Mouse (Mus musculus) liver, embryonic 13.5 days (tissue): Measurements from ENCODE around the gene Adi1. TPM values are rescaled to one million over a fixed set of nuclear protein-coding genes. Genes with fewer than 3 reads are reported as not detected.
A peak's percentile ranks its signal among the peaks of the same experiment; 100 is the strongest.

Experiments
- ATAC-seq: fragments of 200-750 bp; cut with Nextera tagmentation; 2 replicates; pipeline ENCODE4 v1.8.0; 2017; ENCODE audit warnings: low read depth, mild to moderate bottlenecking, moderate number of reproducible peaks, moderate library complexity
- DNase-seq: peaks from one replicate; pipeline ENCODE4 v3.0.0; 2022
- H3K27ac ChIP-seq: fragments of 300-500 bp; sonication (generic); 2 replicates; pipeline ENCODE4 v1.5.1; 2015; ENCODE audit warnings: moderate library complexity, mild to moderate bottlenecking, inconsistent platforms
- H3K27me3 ChIP-seq: fragments of 300-500 bp; sonication (generic); 2 replicates; pipeline ENCODE4 v1.6.1; 2015; ENCODE audit warnings: mild to moderate bottlenecking, inconsistent platforms
- H3K36me3 ChIP-seq: fragments of 300-500 bp; sonication (generic); 2 replicates; pipeline ENCODE4 v1.6.1; 2015; ENCODE audit warnings: mild to moderate bottlenecking, inconsistent platforms
- H3K4me1 ChIP-seq: fragments of 300-500 bp; sonication (generic); replicated peaks from 2 replicates; pipeline ENCODE4 v1.6.1; 2015; ENCODE audit warnings: inconsistent platforms
- H3K4me2 ChIP-seq: fragments of 300-500 bp; sonication (generic); 2 replicates; pipeline ENCODE4 v1.6.1; 2015; ENCODE audit warnings: inconsistent platforms, mild to moderate bottlenecking, moderate library complexity
- H3K4me3 ChIP-seq: fragments of 300-500 bp; sonication (generic); replicated peaks from 2 replicates; pipeline ENCODE4 v1.5.1; 2015; ENCODE audit warnings: mild to moderate bottlenecking, inconsistent platforms
- H3K9ac ChIP-seq: fragments of 300-500 bp; sonication (generic); 2 replicates; pipeline ENCODE4 v1.6.1; 2015; ENCODE audit warnings: mild to moderate bottlenecking, inconsistent platforms
- H3K9me3 ChIP-seq: fragments of 300-500 bp; sonication (generic); replicated peaks from 2 replicates; pipeline ENCODE4 v1.6.1; 2016; ENCODE audit warnings: inconsistent platforms
- WGBS: fragments of 180-500 bp; shearing (Covaris S2); methylation state at CpG from one replicate; pipeline ENCODE4 v1.1.7; 2015; ENCODE audit not compliant: insufficient replicate concordance; 5-methylcytosine and 5-hydroxymethylcytosine counted together
- polyA plus RNA-seq: library from polyadenylated mRNA; unstranded; fragments of >200 nt; fragmentation: Nextera tagmentation; extraction: Ambion mirVana; gene quantifications from 2 replicates; pipeline ENCODE4 v1.2.1, GENCODE M21; 2015

Gene Adi1
- polyA plus RNA-seq, 1 experiment from 2014 or later, result 51.7 TPM

DNA sequence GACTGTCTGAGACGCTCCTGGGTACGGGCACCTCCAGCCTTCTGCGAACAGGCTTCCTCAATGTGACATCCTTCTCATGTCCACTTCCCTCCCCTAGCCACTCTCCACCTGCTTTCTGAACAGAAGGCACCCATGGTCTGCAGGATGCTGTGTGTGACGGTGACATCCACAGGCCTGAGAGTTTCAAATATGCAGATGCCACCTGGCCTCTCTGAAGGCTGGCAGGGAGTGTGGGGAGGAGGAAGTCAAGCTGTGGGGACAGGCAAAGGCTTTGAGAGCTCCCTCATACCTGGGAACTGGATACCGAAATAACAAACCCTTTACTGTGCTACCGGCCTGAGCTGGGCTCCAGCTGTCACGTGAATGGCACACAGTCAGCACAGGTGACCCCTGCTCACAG, 19.7 kb downstream of the Adi1 start:
- no peak for DNase-seq
- Histone ChIP-seq H3K9ac (no peak overlapping the region), H3K9me3 (no peaks in the 10 kb centered on the region), H3K4me1 (peaks cover 17% of the 10 kb centered on the region), H3K4me3 (no peak overlapping the region), H3K27ac (no peak overlapping the region), H3K27me3 (no peaks in the 10 kb centered on the region), H3K36me3 (peaks cover 59% of the 10 kb centered on the region), H3K4me2 (no peak overlapping the region)
- WGBS, result 89% methylated on average over 7 of the region's 7 CpGs
- ATAC-seq, result no peak

DNA sequence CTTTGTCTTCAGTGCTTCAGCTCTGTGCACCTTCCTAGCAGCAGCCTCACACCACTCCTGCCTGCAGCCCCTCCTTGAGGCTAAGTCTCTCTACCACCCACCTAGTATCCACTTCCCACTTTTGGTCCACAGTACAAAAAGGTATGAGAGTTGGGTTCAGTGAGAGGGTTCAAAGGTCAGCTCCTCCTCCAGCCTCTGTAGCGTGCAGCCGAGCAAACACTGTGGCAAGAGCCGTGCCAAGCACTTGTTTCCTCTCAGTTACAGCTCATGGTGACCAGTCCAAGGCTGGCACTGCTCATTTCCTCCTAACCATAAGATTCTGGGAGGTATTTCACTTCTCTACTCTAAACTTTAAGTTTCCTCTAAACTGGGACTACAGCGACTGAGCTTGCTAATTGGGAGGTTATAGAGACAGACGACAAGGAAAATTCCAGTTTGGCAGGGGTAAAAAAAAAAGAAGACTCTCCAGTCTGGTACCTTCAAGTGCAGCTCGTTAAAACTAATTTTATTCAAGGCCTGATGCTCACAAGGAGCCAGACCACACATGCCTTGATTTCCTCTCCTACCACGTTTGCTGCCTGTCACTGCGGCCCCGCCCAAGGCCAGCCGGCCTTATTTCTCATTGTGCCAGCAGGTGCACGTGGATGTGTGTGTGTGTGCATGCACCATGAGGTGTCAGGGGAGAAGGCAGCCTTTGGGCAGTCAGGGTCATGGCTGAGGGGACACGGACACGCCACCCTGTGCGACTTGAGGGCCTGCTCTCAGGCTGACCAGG, 23.0 kb downstream of the Adi1 start:
- Histone ChIP-seq H3K36me3 (peaks cover 43% of the 10 kb centered on the region), H3K27me3 (no peaks in the 10 kb centered on the region), H3K4me2 (no peak overlapping the region), H3K9ac (no peak overlapping the region), H3K4me3 (no peak overlapping the region), H3K4me1 (peaks cover 19% of the 10 kb centered on the region), H3K27ac (no peak overlapping the region), H3K9me3 (no peaks in the 10 kb centered on the region)
- 74% methylated on average over 14 of the region's 14 CpGs for WGBS
- ATAC-seq (peak; percentile 42; the same call in 1 of the 2 replicates), DNase-seq (no peak)

DNA sequence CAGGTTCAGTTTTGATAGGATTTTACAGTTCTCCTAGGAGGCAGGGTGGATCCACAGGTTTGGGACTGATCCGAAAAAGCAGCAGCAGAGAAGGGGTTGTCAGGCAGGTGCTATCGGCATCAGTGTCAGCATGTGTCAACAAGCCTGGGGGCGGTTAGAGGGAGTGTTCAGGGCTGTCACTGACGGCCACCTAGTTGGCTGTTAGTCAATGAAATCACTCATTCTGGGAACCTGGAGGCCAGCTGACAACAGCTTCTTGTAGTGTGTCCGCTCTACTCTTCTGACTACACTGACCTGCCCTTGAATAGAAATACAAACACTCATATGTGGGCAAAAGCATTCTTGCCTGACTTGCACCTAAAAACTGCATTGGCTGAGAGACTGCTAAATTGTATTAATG, 24.1 kb downstream of the Adi1 start:
- ATAC-seq (peak; percentile 19; the same call in 1 of the 2 replicates), DNase-seq (no peak)
- no peaks in the 10 kb centered on the region for H3K9me3 ChIP-seq
- H3K27me3 ChIP-seq, result no peaks in the 10 kb centered on the region
- H3K4me1 ChIP-seq, result peaks cover 19% of the 10 kb centered on the region
- H3K36me3 ChIP-seq, result peaks cover 36% of the 10 kb centered on the region
- no peak overlapping the region for H3K27ac ChIP-seq
- H3K9ac ChIP-seq, result no peak overlapping the region
- 74% methylated on average over 5 of the region's 5 CpGs for WGBS
- H3K4me2 ChIP-seq, result no peak overlapping the region
- H3K4me3 ChIP-seq, result no peak overlapping the region

DNA sequence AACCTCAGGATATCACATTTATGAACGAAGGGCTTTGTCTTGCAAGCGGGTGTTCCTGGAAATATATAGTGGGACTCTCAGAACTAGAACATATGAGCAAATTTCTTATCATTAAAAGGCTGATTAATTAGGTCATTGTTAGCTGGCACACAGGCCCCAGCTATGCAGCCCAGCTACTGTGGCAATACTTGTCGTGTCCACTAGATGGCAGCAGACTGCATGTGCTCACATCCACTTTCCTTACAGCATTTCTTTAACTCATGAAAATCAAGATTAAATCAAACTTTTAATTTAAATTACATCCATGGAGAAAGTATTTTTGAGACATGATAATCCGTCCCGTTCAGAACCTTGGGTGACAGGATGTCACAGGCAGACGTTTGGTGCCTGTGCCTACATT, 24.6 kb downstream of the Adi1 start:
- Histone ChIP-seq H3K36me3 (peaks cover 31% of the 10 kb centered on the region), H3K9me3 (no peaks in the 10 kb centered on the region), H3K4me3 (no peak overlapping the region), H3K27me3 (no peaks in the 10 kb centered on the region), H3K27ac (no peak overlapping the region), H3K4me2 (no peak overlapping the region), H3K9ac (no peak overlapping the region), H3K4me1 (peaks cover 19% of the 10 kb centered on the region)
- no peak for ATAC-seq
- peak; percentile 37 for DNase-seq
- 15% methylated on average over 6 of the region's 6 CpGs for WGBS

- no peaks in the 10 kb centered on the region for H3K9me3 ChIP-seq
- H3K9ac ChIP-seq, result no peak overlapping the region
Observed at GRCm38 (mm10) chr12:28700101-28700511, 25.1 kb downstream of the Adi1 start.

DNA sequence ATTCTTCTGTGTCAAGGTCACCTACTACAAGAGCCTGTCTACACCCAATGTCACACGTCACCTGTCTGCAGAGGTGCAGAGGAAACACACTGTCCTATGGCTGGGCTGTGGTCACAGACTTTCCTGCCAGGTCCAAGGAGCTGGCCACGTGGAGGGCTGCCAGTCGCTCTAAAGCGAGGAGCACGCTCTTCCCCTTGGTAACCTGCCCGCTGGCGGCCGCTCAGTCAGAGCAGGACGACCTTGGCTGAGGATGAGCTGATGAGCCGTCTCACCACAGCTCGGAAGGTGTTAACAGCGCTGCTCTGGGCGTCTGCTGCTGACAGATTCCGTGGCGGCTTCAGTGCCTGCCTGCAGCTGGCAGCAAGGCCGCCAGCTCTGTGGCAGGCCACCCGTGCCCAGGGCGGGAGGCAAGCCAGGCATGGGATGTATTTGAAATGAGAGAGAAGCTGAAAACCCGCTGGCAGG, 25.6 kb downstream of the Adi1 start:
- Histone ChIP-seq H3K4me2 (no peak overlapping the region), H3K4me1 (peaks cover 19% of the 10 kb centered on the region), H3K4me3 (no peak overlapping the region), H3K27ac (no peak overlapping the region), H3K9ac (no peak overlapping the region), H3K36me3 (peaks cover 27% of the 10 kb centered on the region), H3K9me3 (no peaks in the 10 kb centered on the region), H3K27me3 (no peaks in the 10 kb centered on the region)
- whole genome bisulfite sequencing, result 76% methylated on average over 19 of the region's 19 CpGs
- no peak for DNase-seq
- no peak for ATAC-seq

More at GRCm38 (mm10) chr12:28700101-28700511, 25.1 kb downstream of the Adi1 start:
- peaks cover 27% of the 10 kb centered on the region for H3K36me3 ChIP-seq
- H3K4me1 ChIP-seq, result peaks cover 19% of the 10 kb centered on the region
- no peak overlapping the region for H3K4me3 ChIP-seq
- no peak overlapping the region for H3K4me2 ChIP-seq
- DNase-seq (no peak), ATAC-seq (no peak)
- WGBS, result 43% methylated on average over 3 of the region's 3 CpGs
- no peak overlapping the region for H3K27ac ChIP-seq
- no peaks in the 10 kb centered on the region for H3K27me3 ChIP-seq

- DNase-seq (no peak), ATAC-seq (no peak)
- no peak overlapping the region for H3K4me3 ChIP-seq
- WGBS, result 79% methylated on average over 11 of the region's 11 CpGs
- no peak overlapping the region for H3K27ac ChIP-seq
- H3K4me2 ChIP-seq, result no peak overlapping the region
- H3K4me1 ChIP-seq, result peaks cover 19% of the 10 kb centered on the region
- H3K9ac ChIP-seq, result no peak overlapping the region
- no peaks in the 10 kb centered on the region for H3K9me3 ChIP-seq
- H3K36me3 ChIP-seq, result peaks cover 21% of the 10 kb centered on the region
- no peaks in the 10 kb centered on the region for H3K27me3 ChIP-seq
Observed at GRCm38 (mm10) chr12:28701302-28701701, 26.3 kb downstream of the Adi1 start.

DNA sequence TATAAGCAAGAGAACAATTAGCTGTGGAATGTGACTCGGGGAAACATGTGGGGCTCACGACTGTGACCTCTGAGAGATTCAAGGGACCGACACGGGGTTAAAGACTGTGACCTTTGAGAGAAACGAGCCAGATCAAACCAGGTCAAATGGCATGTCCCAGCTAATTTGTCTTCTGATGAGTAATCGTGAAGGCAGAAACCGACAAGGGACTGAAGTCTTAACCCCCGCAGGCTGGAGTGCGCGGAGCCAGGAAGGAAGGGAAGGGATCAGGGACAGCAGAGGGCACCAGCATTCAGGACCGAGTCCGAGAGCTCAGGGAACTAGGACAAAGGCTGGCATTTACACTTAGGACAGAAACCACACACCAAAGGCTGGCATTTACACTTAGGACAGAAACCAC, 29.4 kb downstream of the Adi1 start:
- H3K36me3 ChIP-seq, result peaks cover 25% of the 10 kb centered on the region
- no peak overlapping the region for H3K27ac ChIP-seq
- no peaks in the 10 kb centered on the region for H3K9me3 ChIP-seq
- H3K4me3 ChIP-seq, result no peak overlapping the region
- ATAC-seq (no peak), DNase-seq (no peak)
- peaks cover 4% of the 10 kb centered on the region; the same call in 1 of the 2 replicates for H3K4me1 ChIP-seq
- 62% methylated on average over 12 of the region's 12 CpGs for WGBS
- H3K4me2 ChIP-seq, result no peak overlapping the region
- no peaks in the 10 kb centered on the region for H3K27me3 ChIP-seq
- H3K9ac ChIP-seq, result no peak overlapping the region

DNA sequence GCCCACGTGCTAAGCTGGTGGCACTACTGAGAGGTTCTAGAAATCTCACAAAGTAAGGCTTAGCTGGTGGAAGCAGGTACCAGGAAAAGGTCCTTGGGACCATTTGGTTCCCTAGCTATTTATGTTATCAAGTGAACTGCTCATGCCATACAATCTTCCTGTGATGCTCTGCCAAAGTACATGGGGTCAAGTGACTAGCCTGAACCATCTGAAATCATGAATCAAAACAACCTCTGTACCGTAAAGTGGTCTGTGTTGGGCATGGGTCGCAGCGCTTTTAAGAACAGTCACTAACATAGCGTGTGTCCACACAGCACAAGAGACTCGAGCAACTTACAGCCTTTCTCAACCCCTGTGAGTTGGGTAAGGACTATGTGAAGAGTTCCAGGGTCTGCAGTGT, 30.2 kb downstream of the Adi1 start:
- 80% methylated on average over 6 of the region's 6 CpGs for WGBS
- no peaks in the 10 kb centered on the region for H3K9me3 ChIP-seq
- 0 out of 2 replicates have a peak, but pooled peaks cover under 1% of the 10 kb centered on the region for H3K4me1 ChIP-seq
- H3K36me3 ChIP-seq, result peaks cover 33% of the 10 kb centered on the region
- no peak for DNase-seq
- H3K4me2 ChIP-seq, result no peak overlapping the region
- H3K9ac ChIP-seq, result no peak overlapping the region
- H3K27ac ChIP-seq, result no peak overlapping the region
- H3K27me3 ChIP-seq, result no peaks in the 10 kb centered on the region
- ATAC-seq, result no peak
- H3K4me3 ChIP-seq, result no peak overlapping the region

GRCm38 (mm10) chr12:28708154-28708553, 33.1 kb downstream of the Adi1 start:
- Histone ChIP-seq H3K27ac (no peak overlapping the region), H3K27me3 (no peaks in the 10 kb centered on the region), H3K36me3 (peaks cover 52% of the 10 kb centered on the region), H3K4me2 (no peak overlapping the region), H3K4me3 (no peak overlapping the region), H3K9me3 (no peaks in the 10 kb centered on the region), H3K9ac (no peak overlapping the region), H3K4me1 (no peaks in the 10 kb centered on the region)
- DNase-seq, result no peak
- WGBS, result 83% methylated on average over 4 of the region's 4 CpGs
- no peak for ATAC-seq

DNA sequence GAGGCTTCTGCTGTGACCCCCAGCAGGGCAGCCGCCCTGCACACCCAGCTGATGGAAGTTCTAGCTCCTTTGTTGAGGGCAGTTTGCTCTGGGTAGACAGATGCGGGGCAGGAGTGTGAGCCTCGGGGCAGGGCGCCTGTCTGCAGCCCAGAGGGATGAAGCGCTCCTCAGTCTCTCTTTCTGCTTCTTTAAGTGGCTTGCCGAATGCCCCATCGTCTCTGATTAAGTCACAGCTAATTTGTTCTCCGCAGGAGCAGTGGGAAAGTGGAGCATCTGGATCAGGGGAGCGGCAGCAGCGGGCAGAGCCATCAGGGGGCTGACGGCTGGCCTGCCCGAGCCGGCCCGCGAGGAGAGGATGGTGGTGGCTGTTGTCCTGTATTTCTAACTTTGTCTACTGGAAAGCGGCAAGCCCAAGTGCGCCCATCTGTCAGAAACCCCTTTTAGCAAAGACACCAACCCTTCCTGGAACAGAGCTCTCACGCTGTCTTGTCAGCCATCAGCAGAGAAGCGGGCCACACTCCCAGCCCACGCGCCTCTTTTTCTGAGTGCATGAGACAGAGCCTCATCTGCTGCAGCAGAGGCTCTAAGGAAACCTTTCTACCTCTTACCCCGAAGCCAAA, 35.6 kb downstream of the Adi1 start:
- Histone ChIP-seq H3K36me3 (peaks cover 66% of the 10 kb centered on the region), H3K9ac (no peak overlapping the region), H3K4me1 (peaks cover 10% of the 10 kb centered on the region), H3K27ac (no peak overlapping the region), H3K4me3 (no peak overlapping the region), H3K27me3 (no peaks in the 10 kb centered on the region), H3K9me3 (no peaks in the 10 kb centered on the region), H3K4me2 (no peak overlapping the region)
- 84% methylated on average over 22 of the region's 22 CpGs for WGBS
- no peak for DNase-seq
- no peak for ATAC-seq
